28 mouse cellular contexts compared by ENCODE assay signal in genomic region chr14:72670987-72671386, GRCm38 (mm10). TPM values are rescaled to one million over a fixed set of nuclear protein-coding genes. Genes with fewer than 3 reads are reported as not detected.
A peak's percentile ranks its signal among the peaks of the same experiment; 100 is the strongest.
DNase-seq lines count a peak whose midpoint lies in the region; ATAC-seq and TF ChIP-seq lines count a peak whose summit lies in the region.
"Had no signal": no experiment of that assay in that cellular context is flagged by ENCODE, and none has a peak within 500 bp of the region (broad histone marks: within the 10 kb centered on the region; RNA-seq: fewer than 3 reads in every experiment).

No protein-coding gene starts in this region.

- no peak for ATAC-seq in heart, embryonic 12.5 days (ENCODE audit: insufficient number of reproducible peaks, low FRiP score)
- no peak for ATAC-seq in lung, postnatal 0 days
- ATAC-seq in stomach, postnatal 0 days (ENCODE audit: low FRiP score, low TSS enrichment), result no peak
- ATAC-seq: forebrain, postnatal 0 days; inflammation-experienced regulatory T-cells, adult 6 months had no signal

- no peak for DNase-seq in heart, adult 2 months
- DNase-seq in lung, postnatal 0 days (ENCODE audit: low spot score), result no peak
- DNase-seq in lung, postnatal 4 days, result no peak
- peak; percentile 17 for DNase-seq in MEL (ENCODE audit: low read depth, low spot score)
- no peak for DNase-seq in stomach, postnatal 0 days (ENCODE audit: low spot score)
- no peak for DNase-seq in urinary bladder, adult 18-20 months (ENCODE audit: low spot score in 2 of 2)
- no peak for DNase-seq in gastrocnemius, adult 8-10 months (ENCODE audit: low spot score in 2 of 2)
- DNase-seq: adrenal gland, postnatal 36 days; B cell, adult 2 months; cerebellum, postnatal 10 days; forebrain, postnatal 0 days; gastrocnemius, postnatal 25 days; heart, adult 18-20 months; heart, postnatal 36 days; kidney, adult 9 months; kidney, postnatal 36 days; layer of hippocampus, adult 9-11 months; liver, embryonic 13.5 days; spleen, adult 18-20 months had no signal

- TF ChIP-seq EP300 in heart, adult 2 months (IDR thresholded peaks at IDR 0.05; ENCODE audit: insufficient read depth, low read depth, low read length), result no peak
- no peak for TF ChIP-seq EP300 in lung, postnatal 0 days (IDR thresholded peaks at IDR 0.05)
- TF ChIP-seq EP300 in MEL (IDR thresholded peaks at IDR 0.05; ENCODE audit: low read depth in 1 of 2, low read length in 2 of 2), result no peak
- TF ChIP-seq EP300 in stomach, postnatal 0 days (optimal IDR thresholded peaks at IDR 0.05), result no peak

- H3K9ac ChIP-seq in heart, adult 2 months (ENCODE audit: low read depth, low read length), result no peak overlapping the region
- no peak overlapping the region for H3K9ac ChIP-seq in heart, embryonic 12.5 days
- no peak overlapping the region for H3K9ac ChIP-seq in lung, postnatal 0 days (replicated peaks; ENCODE audit: low read depth)
- no peak overlapping the region for H3K9ac ChIP-seq in MEL (ENCODE audit: control insufficient read depth, low read depth, low read length, poor library complexity, severe bottlenecking)
- H3K9ac ChIP-seq in stomach, postnatal 0 days (ENCODE audit: low read length), result no peak overlapping the region
- H3K9ac ChIP-seq: forebrain, postnatal 0 days; heart, embryonic 15.5 days; hindbrain, embryonic 13.5 days; limb, embryonic 13.5 days; liver, embryonic 13.5 days; lung, embryonic 15.5 days had no signal

- H3K27ac ChIP-seq in heart, adult 2 months, result no peak overlapping the region
- no peak overlapping the region for H3K27ac ChIP-seq in heart, embryonic 12.5 days (ENCODE audit: poor library complexity, severe bottlenecking)
- no peak overlapping the region for H3K27ac ChIP-seq in lung, postnatal 0 days (ENCODE audit: low read length)
- H3K27ac ChIP-seq in MEL (ENCODE audit: control insufficient read depth, low read depth, low read length), result no peak overlapping the region
- H3K27ac ChIP-seq in stomach, postnatal 0 days (replicated peaks), result no peak overlapping the region
- H3K27ac ChIP-seq: embryonic facial prominence, embryonic 10.5 days; heart, embryonic 15.5 days; hindbrain, embryonic 13.5 days; limb, embryonic 13.5 days; liver, embryonic 13.5 days; lung, embryonic 15.5 days had no signal

- intact Hi-C loops in heart, adult 2 months (cut with DNase I), result no loop called here

- no peak overlapping the region for H3K4me2 ChIP-seq in heart, embryonic 12.5 days
- no peak overlapping the region for H3K4me2 ChIP-seq in lung, postnatal 0 days (replicated peaks; ENCODE audit: low read depth, low read length)
- no peak overlapping the region for H3K4me2 ChIP-seq in stomach, postnatal 0 days (replicated peaks; ENCODE audit: low read depth)
- H3K4me2 ChIP-seq: heart, embryonic 15.5 days; hindbrain, embryonic 13.5 days; limb, embryonic 13.5 days; liver, embryonic 13.5 days; lung, embryonic 15.5 days; midbrain, embryonic 11.5 days had no signal

- TF ChIP-seq CTCF in heart, adult 2 months (IDR thresholded peaks at IDR 0.05), result peak; percentile 35
- TF ChIP-seq CTCF in lung, postnatal 0 days (IDR thresholded peaks at IDR 0.05), result peak; percentile 32
- TF ChIP-seq CTCF in MEL (IDR thresholded peaks at IDR 0.05 in 2 of 3, conservative IDR thresholded peaks at IDR 0.05 in 1 of 3; ENCODE audit: control insufficient read depth in 1 of 3, insufficient read depth in 1 of 3, low read depth in 2 of 3, low read length in 3 of 3, poor library complexity in 1 of 3, severe bottlenecking in 1 of 3), result peak in 1 of 3 experiments; percentile 31; a peak in 2 of 6 replicates
- TF ChIP-seq CTCF in stomach, postnatal 0 days (IDR thresholded peaks at IDR 0.05; ENCODE audit: low read depth), result peak; percentile 42

- peak; percentile 26 for TF ChIP-seq RAD21 in MEL (IDR thresholded peaks at IDR 0.05; ENCODE audit: low read depth, low read length)

- 0 out of 2 replicates have a peak, but pooled peaks cover 2% of the 10 kb centered on the region for H3K79me2 ChIP-seq in heart, adult 2 months (replicated peaks; ENCODE audit: control insufficient read depth, insufficient read depth, low read length)
- no peaks in the 10 kb centered on the region for H3K79me2 ChIP-seq in MEL (ENCODE audit: control insufficient read depth, insufficient read depth, low read length, poor library complexity)

- H3K27me3 ChIP-seq in heart, adult 2 months (ENCODE audit: control insufficient read depth, insufficient read depth, low read length), result no peaks in the 10 kb centered on the region
- H3K27me3 ChIP-seq in heart, embryonic 12.5 days (replicated peaks), result no peaks in the 10 kb centered on the region
- no peaks in the 10 kb centered on the region for H3K27me3 ChIP-seq in lung, postnatal 0 days (replicated peaks; ENCODE audit: insufficient read depth, low read length)
- no peaks in the 10 kb centered on the region for H3K27me3 ChIP-seq in MEL (ENCODE audit: control insufficient read depth in 1 of 2, insufficient read depth in 2 of 2, low read length in 2 of 2)
- no peaks in the 10 kb centered on the region for H3K27me3 ChIP-seq in stomach, postnatal 0 days (ENCODE audit: control insufficient read depth, insufficient read depth, low read length)
- H3K27me3 ChIP-seq: heart, embryonic 15.5 days; hindbrain, embryonic 13.5 days; limb, embryonic 13.5 days; liver, embryonic 13.5 days; lung, embryonic 15.5 days had no signal

- 96% methylated on average over 2 of the region's 2 CpGs for WGBS in heart, adult 2 months
- 86% methylated on average over 2 of the region's 2 CpGs for WGBS in heart, embryonic 12.5 days
- 67% methylated on average over 2 of the region's 2 CpGs for WGBS in lung, postnatal 0 days
- 86% methylated on average over 2 of the region's 2 CpGs for WGBS in stomach, postnatal 0 days

- no peaks in the 10 kb centered on the region for H3K9me3 ChIP-seq in heart, embryonic 12.5 days (replicated peaks)
- no peaks in the 10 kb centered on the region for H3K9me3 ChIP-seq in lung, postnatal 0 days (ENCODE audit: low read length)
- no peaks in the 10 kb centered on the region for H3K9me3 ChIP-seq in MEL (replicated peaks; ENCODE audit: insufficient read depth, low read length)
- no peaks in the 10 kb centered on the region for H3K9me3 ChIP-seq in stomach, postnatal 0 days (ENCODE audit: control insufficient read depth, low read length)
- H3K9me3 ChIP-seq: embryonic facial prominence, embryonic 10.5 days; G1E; heart, embryonic 15.5 days; hindbrain, embryonic 13.5 days; limb, embryonic 13.5 days; liver, embryonic 13.5 days; lung, embryonic 15.5 days had no signal

- no peaks in the 10 kb centered on the region for H3K36me3 ChIP-seq in heart, adult 2 months (ENCODE audit: control insufficient read depth, insufficient read depth, low read length)
- peaks cover 3% of the 10 kb centered on the region; the same call in 1 of the 2 replicates for H3K36me3 ChIP-seq in heart, embryonic 12.5 days
- no peaks in the 10 kb centered on the region for H3K36me3 ChIP-seq in lung, postnatal 0 days (ENCODE audit: insufficient read depth, low read length)
- no peaks in the 10 kb centered on the region for H3K36me3 ChIP-seq in MEL (ENCODE audit: control insufficient read depth in 1 of 2, insufficient read depth in 2 of 2, low read length in 2 of 2)
- H3K36me3 ChIP-seq in stomach, postnatal 0 days (ENCODE audit: control insufficient read depth, insufficient read depth, low read length), result no peaks in the 10 kb centered on the region
- H3K36me3 ChIP-seq: embryonic facial prominence, embryonic 10.5 days; G1E; heart, embryonic 15.5 days; hindbrain, embryonic 13.5 days; limb, embryonic 13.5 days; liver, embryonic 13.5 days; lung, embryonic 15.5 days had no signal

- no peak for TF ChIP-seq POLR2A in heart, adult 2 months (IDR thresholded peaks at IDR 0.05; ENCODE audit: insufficient read depth, low read depth, low read length)
- TF ChIP-seq POLR2A in MEL (IDR thresholded peaks at IDR 0.05; ENCODE audit: control insufficient read depth in 1 of 2, insufficient read depth in 1 of 2, low read depth in 1 of 2, low read length in 2 of 2, poor library complexity in 1 of 2), result no peak

- no peak overlapping the region for H3K4me3 ChIP-seq in heart, adult 2 months
- H3K4me3 ChIP-seq in heart, embryonic 12.5 days, result no peak overlapping the region
- H3K4me3 ChIP-seq in lung, postnatal 0 days (ENCODE audit: low read depth, low read length), result no peak overlapping the region
- H3K4me3 ChIP-seq in MEL (ENCODE audit: control insufficient read depth in 1 of 2, insufficient read depth in 1 of 2, low read depth in 2 of 2, low read length in 2 of 2), result no peak overlapping the region
- no peak overlapping the region for H3K4me3 ChIP-seq in stomach, postnatal 0 days (ENCODE audit: low read depth, low read length)
- H3K4me3 ChIP-seq: embryonic facial prominence, embryonic 10.5 days; heart, embryonic 15.5 days; hindbrain, embryonic 13.5 days; limb, embryonic 13.5 days; liver, embryonic 13.5 days; lung, embryonic 15.5 days had no signal

- H3K4me1 ChIP-seq in heart, adult 2 months (ENCODE audit: control insufficient read depth, insufficient read depth, low read length), result no peaks in the 10 kb centered on the region
- H3K4me1 ChIP-seq in heart, embryonic 12.5 days (replicated peaks), result no peaks in the 10 kb centered on the region
- no peaks in the 10 kb centered on the region for H3K4me1 ChIP-seq in lung, postnatal 0 days (ENCODE audit: insufficient read depth, low read depth, low read length)
- H3K4me1 ChIP-seq in MEL (ENCODE audit: control insufficient read depth in 1 of 2, insufficient read depth in 2 of 2, low read length in 2 of 2), result no peaks in the 10 kb centered on the region
- H3K4me1 ChIP-seq in stomach, postnatal 0 days (replicated peaks; ENCODE audit: control insufficient read depth, insufficient read depth), result no peaks in the 10 kb centered on the region
- H3K4me1 ChIP-seq: embryonic facial prominence, embryonic 10.5 days; heart, embryonic 15.5 days; hindbrain, embryonic 13.5 days; limb, embryonic 13.5 days; liver, embryonic 13.5 days; lung, embryonic 15.5 days had no signal

TF ChIP-seq in MEL, 35 proteins besides CTCF, POLR2A, EP300 and RAD21 (continues in another document):
- no peak for TF ChIP-seq BHLHE40 (IDR thresholded peaks at IDR 0.05; ENCODE audit: borderline replicate concordance, low read depth, low read length)
- no peak for TF ChIP-seq MYB (IDR thresholded peaks at IDR 0.05; ENCODE audit: low read depth, low read length)
- no peak for TF ChIP-seq ZNF384 (IDR thresholded peaks at IDR 0.05; ENCODE audit: low read depth, low read length)
- TF ChIP-seq JUND (IDR thresholded peaks at IDR 0.05; ENCODE audit: low read depth, low read length), result no peak
- TF ChIP-seq ZC3H11A (IDR thresholded peaks at IDR 0.05; ENCODE audit: low read depth, low read length), result no peak

RNA-seq across cellular contexts. Expression of gene Fndc3a, which starts 38.8 kb away (rescaled TPM):
- 10 to 100 TPM; 13.6 to 14.5 TPM for total RNA-seq in heart, adult 2 months (2021)
- polyA plus RNA-seq in heart, adult 2 months (2012; rRNA removed), result 9.2 and 17.2 TPM in 2 replicates
- 21.6 and 22.3 TPM in 2 replicates for polyA plus RNA-seq in heart, embryonic 12.5 days (2016; fragmentation: Nextera tagmentation; extraction: Ambion mirVana)
- polyA plus RNA-seq in lung, postnatal 0 days (2015; fragmentation: Nextera tagmentation; extraction: Ambion mirVana), result 33.5 and 40.2 TPM in 2 replicates
- 3.9 and 4.2 TPM in 2 replicates for total RNA-seq in MEL (2012; rRNA removed)
- 1 to 10 TPM in 1 of 2 experiments, not detected in 1; 9.0 TPM for polyA plus RNA-seq in MEL (2012; ENCODE audit: insufficient read depth in 1 of 2, insufficient read length in 2 of 2, low read depth in 1 of 2, low replicate concordance in 2 of 2, missing spikeins in 1 of 2)
- polyA plus RNA-seq in stomach, postnatal 0 days (2015; fragmentation: Nextera tagmentation; extraction: Ambion mirVana), result 17.9 and 25.0 TPM in 2 replicates
- total RNA-seq in gastrocnemius, adult 8-10 months (2022), result 1 to 10 TPM; 3.8 to 5.7 (median 4.6) TPM
